Mouse (Mus musculus): ENCODE data around the gene Zfp36l2. TPM values are rescaled to one million over a fixed set of nuclear protein-coding genes. Genes with fewer than 3 reads are reported as not detected.

The Zfp36l2 gene
- polyA plus RNA-seq, 1 experiment from 2014 or later, result 9.9 TPM

DNA sequence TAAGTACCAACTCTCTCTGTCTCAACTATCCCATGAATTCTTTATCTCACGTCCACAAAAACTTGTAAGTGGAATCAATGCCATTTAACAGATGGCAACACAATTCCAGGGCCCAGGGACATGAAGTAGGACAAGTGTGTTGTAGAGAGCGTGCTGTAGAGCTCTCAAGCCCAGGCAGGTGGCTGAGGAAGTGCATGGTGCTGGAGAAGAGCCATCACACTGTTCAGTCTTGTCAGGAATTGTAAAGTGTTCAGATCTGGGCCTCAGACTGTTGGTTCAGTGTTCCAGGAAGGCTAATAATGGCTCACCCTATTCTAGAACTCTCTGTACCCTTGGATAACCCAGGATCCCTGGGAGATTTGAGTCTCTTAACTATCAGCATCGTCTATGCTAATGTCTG is 43.6 kb downstream of the Zfp36l2 start:
- no peak overlapping the region for H3K27ac ChIP-seq
- no peaks in the 10 kb centered on the region for H3K9me3 ChIP-seq
- peaks cover 67% of the 10 kb centered on the region for H3K4me1 ChIP-seq (replicated peaks)
- WGBS, result 90% methylated on average over 3 of the region's 3 CpGs
- DNase-seq (ENCODE audit: low spot score), result no peak
- no peaks in the 10 kb centered on the region for H3K36me3 ChIP-seq
- H3K4me3 ChIP-seq, result no peak overlapping the region
- peaks cover 14% of the 10 kb centered on the region; the same call in 1 of the 2 replicates for H3K27me3 ChIP-seq (ENCODE audit: insufficient read depth, poor library complexity, severe bottlenecking)

DNA sequence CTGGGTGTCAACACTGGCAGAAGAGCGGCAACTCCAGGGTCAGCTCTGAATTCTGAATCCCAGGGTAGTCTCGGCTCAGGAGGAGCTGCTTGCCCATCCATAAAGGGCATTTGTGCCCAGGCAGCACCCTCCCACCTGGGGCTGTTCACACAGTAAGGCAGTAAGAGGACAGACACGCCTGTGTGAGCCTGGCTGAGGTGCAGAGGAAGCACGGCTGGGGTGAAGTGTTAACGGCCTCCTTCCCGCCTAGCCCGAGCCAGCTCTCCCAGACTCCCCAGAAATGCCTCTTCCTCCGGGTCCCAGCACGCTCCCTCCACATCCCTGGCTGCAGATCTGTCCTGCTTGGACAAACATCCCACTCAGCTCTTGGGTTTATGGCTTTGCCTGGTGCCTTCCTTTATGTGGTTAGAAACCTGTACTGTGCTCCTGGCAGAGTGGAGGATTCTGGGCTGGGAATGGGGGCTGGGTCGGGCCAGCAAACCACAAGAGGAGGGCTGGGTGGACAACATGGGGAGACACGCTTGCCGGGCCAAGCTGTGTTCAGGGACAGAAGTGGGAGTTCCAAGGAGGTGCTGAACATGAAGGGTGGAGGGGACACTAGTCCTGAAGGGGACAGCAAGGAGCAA is 44.4 kb downstream of the Zfp36l2 start:
- H3K4me1 ChIP-seq (replicated peaks), result peaks cover 59% of the 10 kb centered on the region

DNA sequence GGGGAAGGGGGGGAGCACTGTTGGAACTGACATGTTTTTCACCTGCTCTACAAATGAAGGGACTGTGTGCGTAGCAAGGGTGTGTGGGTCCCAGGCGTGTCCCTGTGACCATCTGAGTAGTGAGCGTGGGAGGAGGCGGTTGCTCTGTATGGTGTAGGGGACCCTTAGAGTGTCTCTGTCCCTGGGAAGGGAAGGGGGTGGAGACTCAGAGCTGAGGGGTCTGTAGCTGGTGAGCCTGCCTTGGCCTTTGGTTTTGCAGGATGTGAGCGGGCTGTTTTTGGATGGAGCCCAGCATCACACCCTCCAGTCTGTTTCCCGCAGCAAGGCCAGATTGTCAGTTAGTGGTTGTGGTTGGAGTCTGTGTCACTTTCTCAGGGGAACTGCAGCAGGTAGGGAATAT is 46.1 kb downstream of the Zfp36l2 start:
- peak overlapping the region; percentile 63 for H3K27ac ChIP-seq
- no peak overlapping the region for H3K4me3 ChIP-seq
- no peaks in the 10 kb centered on the region for H3K9me3 ChIP-seq
- H3K4me1 ChIP-seq (replicated peaks), result peaks cover 53% of the 10 kb centered on the region
- 87% methylated on average over 6 of the region's 6 CpGs for WGBS
- DNase-seq (ENCODE audit: low spot score), result no peak
- H3K27me3 ChIP-seq (ENCODE audit: insufficient read depth, poor library complexity, severe bottlenecking), result peaks cover 3% of the 10 kb centered on the region; the same call in 1 of the 2 replicates
- H3K36me3 ChIP-seq, result no peaks in the 10 kb centered on the region

More for the DNA sequence above, 44.4 kb downstream of the Zfp36l2 start:
- H3K9me3 ChIP-seq, result no peaks in the 10 kb centered on the region
- no peak for DNase-seq (ENCODE audit: low spot score)
- peak overlapping the region; percentile 57 for H3K27ac ChIP-seq
- 62% methylated on average over 12 of the region's 12 CpGs for WGBS
- H3K36me3 ChIP-seq, result no peaks in the 10 kb centered on the region
- peaks cover 14% of the 10 kb centered on the region; the same call in 1 of the 2 replicates for H3K27me3 ChIP-seq (ENCODE audit: insufficient read depth, poor library complexity, severe bottlenecking)
- no peak overlapping the region for H3K4me3 ChIP-seq

DNA sequence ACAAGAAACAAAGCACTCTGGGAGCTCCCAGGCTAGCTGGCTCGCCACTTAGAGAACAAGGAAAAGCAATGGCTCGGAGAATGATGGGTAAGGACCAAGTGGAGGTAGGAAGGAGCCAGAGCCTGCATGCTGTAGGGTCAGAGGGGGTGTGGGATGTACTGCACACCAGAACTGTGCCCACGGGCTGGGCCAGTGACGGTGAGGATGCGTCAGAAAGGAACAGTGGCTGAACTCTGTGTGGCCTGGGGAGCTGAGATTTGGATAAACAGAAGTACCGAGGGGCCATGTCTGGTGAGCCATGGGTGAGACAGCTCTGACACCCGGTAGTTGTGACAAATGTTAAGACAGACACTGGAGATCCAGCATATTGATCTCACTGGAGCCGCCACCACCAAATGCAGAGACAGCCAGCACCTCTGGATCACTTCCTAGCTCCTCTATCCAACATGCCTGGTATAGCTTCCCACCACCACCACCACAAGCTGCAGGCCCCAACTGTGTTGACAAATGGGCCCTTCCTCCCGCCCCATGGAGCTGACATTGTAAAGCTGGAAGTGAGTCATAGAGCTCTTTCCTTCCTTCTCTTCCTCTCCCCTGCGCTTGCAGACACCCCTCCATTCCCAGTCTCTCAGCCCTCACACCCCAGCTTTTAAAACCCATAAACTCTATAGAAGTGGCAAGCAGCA is 46.8 kb downstream of the Zfp36l2 start:
- WGBS, result 71% methylated on average over 10 of the region's 10 CpGs
- H3K27me3 ChIP-seq (ENCODE audit: insufficient read depth, poor library complexity, severe bottlenecking), result peaks cover 3% of the 10 kb centered on the region; the same call in 1 of the 2 replicates
- peaks cover 53% of the 10 kb centered on the region for H3K4me1 ChIP-seq (replicated peaks)
- no peaks in the 10 kb centered on the region for H3K36me3 ChIP-seq
- H3K27ac ChIP-seq, result peak overlapping the region; percentile 63
- no peak for DNase-seq (ENCODE audit: low spot score)
- H3K9me3 ChIP-seq, result no peaks in the 10 kb centered on the region
- H3K4me3 ChIP-seq, result no peak overlapping the region

DNA sequence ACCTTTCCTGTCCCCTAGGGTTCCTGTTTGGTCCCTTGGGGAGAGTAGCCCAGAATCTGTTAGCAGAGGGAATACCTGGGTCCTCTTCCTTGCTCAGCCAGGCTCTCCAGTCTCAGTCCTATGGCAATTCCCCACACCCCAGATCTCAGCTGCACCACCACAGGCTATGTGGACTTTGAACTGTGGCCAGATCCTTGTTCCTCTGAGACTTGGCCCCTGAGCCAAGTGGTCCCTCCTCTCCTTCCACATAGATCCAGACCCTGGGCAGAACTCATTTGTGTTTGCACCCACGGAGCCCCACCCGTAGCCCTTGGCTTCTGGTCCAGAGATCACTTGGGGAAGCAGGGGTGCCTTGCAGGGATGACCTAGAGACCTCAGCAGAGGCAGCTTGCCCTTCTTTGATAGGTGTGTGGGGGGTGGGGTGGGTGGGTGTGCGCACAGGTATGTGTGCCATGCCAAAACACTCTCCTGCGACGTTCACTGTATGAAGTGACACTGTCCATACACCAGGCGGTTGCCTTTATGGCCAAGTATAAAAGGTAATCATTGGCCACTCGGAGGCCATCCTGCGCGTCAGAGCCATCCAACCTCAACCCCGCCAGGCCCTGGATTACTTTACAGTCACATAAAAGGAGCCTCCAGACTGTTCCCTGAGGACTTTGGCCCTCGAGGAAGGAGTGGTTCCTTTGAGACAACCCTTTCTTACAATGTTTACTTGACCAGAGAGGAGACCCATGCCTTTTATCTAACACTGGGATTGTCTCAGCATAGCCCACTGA is 50.2 kb downstream of the Zfp36l2 start:
- Histone ChIP-seq H3K27ac (0 out of 2 replicates have a peak overlapping the region, but pooled peaks have one; percentile 1), H3K4me1 (replicated peaks) (peaks cover 44% of the 10 kb centered on the region), H3K4me3 (no peak overlapping the region), H3K9me3 (no peaks in the 10 kb centered on the region), H3K27me3 (ENCODE audit: insufficient read depth, poor library complexity, severe bottlenecking) (no peaks in the 10 kb centered on the region), H3K36me3 (no peaks in the 10 kb centered on the region)
- WGBS, result 88% methylated on average over 11 of the region's 11 CpGs
- no peak for DNase-seq (ENCODE audit: low spot score)

DNA sequence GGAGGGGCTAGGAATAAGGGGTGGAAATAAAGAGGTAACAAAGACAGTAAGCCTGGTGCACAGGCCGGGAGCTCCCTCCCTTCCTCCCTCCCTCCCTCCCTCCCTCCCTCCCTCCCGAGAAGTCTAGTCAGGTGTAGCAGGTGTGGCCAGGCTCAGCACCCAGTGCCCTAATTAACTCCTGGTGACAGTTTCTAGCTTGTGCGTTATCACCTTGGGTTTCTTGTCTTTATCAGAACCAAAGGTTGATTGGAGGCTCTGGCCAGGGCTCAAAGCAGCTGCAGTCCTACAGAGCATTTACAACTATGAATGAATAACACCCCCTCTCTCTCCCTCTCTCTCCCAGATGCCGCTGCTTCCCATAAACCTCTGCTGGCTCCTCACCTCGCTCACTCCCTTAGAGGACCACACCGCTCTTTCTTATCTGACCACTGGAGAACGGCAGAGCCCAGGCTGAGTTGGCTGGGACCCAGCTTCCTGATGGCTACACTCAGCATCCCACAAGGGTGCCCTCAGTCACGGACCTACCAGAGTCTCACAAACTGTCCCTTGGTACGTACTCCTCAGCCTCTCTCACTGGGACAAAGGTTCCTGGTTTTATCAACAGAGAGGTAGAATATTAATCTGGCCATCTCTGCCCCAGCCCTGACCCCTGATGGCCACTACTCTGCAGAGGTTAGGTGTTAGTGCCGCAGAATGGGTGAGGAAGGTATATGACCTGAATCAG is 50.9 kb downstream of the Zfp36l2 start:
- no peaks in the 10 kb centered on the region for H3K36me3 ChIP-seq
- H3K27me3 ChIP-seq (ENCODE audit: insufficient read depth, poor library complexity, severe bottlenecking), result no peaks in the 10 kb centered on the region
- H3K9me3 ChIP-seq, result no peaks in the 10 kb centered on the region
- 62% methylated on average over 10 of the region's 10 CpGs for WGBS
- peaks cover 44% of the 10 kb centered on the region for H3K4me1 ChIP-seq (replicated peaks)
- H3K27ac ChIP-seq, result no peak overlapping the region
- DNase-seq (ENCODE audit: low spot score), result no peak
- H3K4me3 ChIP-seq, result no peak overlapping the region

DNA sequence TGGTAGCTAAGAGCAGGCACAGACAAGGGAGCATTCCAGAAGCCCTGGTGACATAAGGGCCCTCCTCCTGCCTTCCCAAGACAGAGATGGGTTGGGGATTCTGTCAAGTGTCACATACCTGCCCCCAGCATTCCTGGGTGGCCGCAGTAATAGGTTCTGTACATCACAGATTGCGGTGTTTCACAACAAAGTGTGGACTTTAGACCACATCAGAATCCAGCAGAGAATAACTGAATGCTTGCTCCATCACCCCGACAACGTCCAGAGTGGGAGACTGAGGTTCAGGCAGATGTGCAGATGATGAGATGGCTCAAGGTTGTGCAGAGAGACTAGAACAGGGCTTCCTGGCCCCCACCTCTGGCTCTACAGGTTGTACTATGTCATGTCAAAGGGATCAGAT is 51.5 kb downstream of the Zfp36l2 start:
- Histone ChIP-seq H3K4me1 (replicated peaks) (peaks cover 41% of the 10 kb centered on the region), H3K36me3 (no peaks in the 10 kb centered on the region), H3K27ac (no peak overlapping the region), H3K4me3 (no peak overlapping the region), H3K27me3 (ENCODE audit: insufficient read depth, poor library complexity, severe bottlenecking) (no peaks in the 10 kb centered on the region), H3K9me3 (no peaks in the 10 kb centered on the region)
- DNase-seq (ENCODE audit: low spot score), result no peak
- WGBS, result 73% methylated on average over 4 of the region's 4 CpGs

DNA sequence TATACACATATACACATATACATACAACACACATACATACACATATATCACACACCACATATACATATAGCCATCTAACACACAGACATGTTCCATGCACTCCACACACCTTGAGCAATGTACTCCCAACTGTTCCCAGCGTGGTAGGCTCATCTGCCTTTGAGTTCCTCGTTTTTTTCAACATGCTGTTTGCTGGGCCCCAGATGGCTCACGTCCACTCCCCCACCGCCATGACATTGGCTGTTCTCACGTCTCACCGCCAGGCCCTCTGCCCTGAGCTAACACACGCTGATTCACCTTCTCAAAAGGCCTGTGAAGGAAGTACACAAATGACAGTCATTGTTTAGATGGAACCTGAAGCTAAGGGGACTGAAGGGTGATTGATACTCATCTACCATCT is 52.5 kb downstream of the Zfp36l2 start:
- WGBS, result 70% methylated on average over 7 of the region's 7 CpGs
- H3K27ac ChIP-seq, result no peak overlapping the region
- H3K4me3 ChIP-seq, result no peak overlapping the region
- H3K9me3 ChIP-seq, result no peaks in the 10 kb centered on the region
- no peaks in the 10 kb centered on the region for H3K36me3 ChIP-seq
- H3K4me1 ChIP-seq (replicated peaks), result peaks cover 32% of the 10 kb centered on the region
- no peak for DNase-seq (ENCODE audit: low spot score)
- no peaks in the 10 kb centered on the region for H3K27me3 ChIP-seq (ENCODE audit: insufficient read depth, poor library complexity, severe bottlenecking)

All from hindbrain, embryonic 10.5 days (tissue).